Mouse (Mus musculus): ENCODE results near the gene Gpr183.

Gene Gpr183

DNA sequence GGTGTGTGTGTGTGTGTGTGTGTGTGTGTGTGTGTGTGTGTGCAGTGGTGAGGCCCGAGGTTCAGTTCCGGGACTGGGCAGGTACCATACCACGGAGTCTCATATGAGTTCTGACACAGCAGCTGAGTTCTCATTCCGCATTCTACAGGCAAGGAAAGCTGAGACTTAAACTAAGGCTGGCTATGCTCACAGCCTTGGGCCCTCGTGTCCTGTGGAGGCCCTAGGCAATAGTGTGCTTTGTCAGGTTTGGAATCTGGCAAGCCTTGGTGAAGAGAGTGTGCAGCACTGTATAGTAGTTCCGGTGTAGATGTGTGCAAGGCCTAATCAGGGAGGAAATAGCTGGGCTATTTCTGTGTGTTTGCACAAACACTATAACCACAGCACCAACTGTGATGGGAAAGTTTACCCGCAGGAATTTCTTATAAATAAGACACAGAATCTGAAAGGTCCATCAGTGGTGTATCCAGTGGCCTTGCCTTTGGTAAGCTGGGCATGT lies 61.6 kb downstream of the Gpr183 start:
- DNase-seq (ENCODE audit: low read depth, low spot score) = no peak
